Mouse (Mus musculus): ENCODE measurements around the gene Musk. TPM values are rescaled to one million over a fixed set of nuclear protein-coding genes. Genes with fewer than 3 reads are reported as not detected.

Musk gene
- 1.6 and 1.8 TPM in 2 replicates for polyA plus RNA-seq (2012; rRNA removed)

DNA sequence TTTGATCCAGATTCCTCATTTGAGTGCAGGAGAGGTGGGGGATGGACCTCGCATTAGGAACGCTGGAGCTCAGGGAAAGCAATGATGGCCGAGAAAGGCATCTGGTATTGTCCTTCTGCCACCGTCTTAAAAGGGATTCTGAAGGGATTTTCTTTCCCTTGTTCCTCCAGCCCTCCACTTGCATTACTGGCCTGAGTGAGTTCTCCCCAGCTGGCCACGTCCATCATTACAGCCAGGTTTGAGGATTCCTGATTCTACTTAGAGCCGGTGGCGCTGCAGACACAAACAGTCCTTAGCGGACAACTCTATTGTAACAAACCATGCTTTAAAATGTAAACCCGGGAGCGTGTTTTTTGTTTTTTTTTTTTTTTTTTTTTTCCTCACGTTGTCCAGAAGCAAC is at the start of gene Musk:
Gene Musk, plus strand, starts transcription at position 274 of the 400 bp plus-strand sequence.

Other genes starting within 250 kb of the Musk start
- gene Svep1, start 79.1 kb upstream of the Musk start, polyA plus RNA-seq (2012; rRNA removed): 8.3 and 10.3 TPM in 2 replicates